Mouse (Mus musculus) erythroblast, embryonic 14.5 days (primary cell): ENCODE results near the gene Atp6v0a2.

Experiments
- GATA1 ChIP-seq: IDR thresholded peaks from 2 replicates; pipeline ENCODE4 v1.6.1; 2012; ENCODE audit warnings: low read length, inconsistent platforms, mixed read lengths
- TAL1 ChIP-seq: IDR thresholded peaks from 3 replicates; pipeline ENCODE4 v1.6.1; 2012; ENCODE audit warnings: low read length, inconsistent platforms, mixed read lengths

- TF ChIP-seq GATA1 (no peak), TAL1 (no peak)
Measured at GRCm38 (mm10) chr5:124631685-124632084, 3.3 kb downstream of the Atp6v0a2 start.
